Mouse (Mus musculus) stomach, embryonic 15.5 days (tissue): ENCODE results near the gene Umod. TPM values are rescaled to one million over a fixed set of nuclear protein-coding genes. Genes with fewer than 3 reads are reported as not detected.

Experiments
- ATAC-seq: fragments of 200-750 bp; cut with Nextera tagmentation; 2 replicates; pipeline ENCODE4 v1.8.0; 2017; ENCODE audit warnings: low read depth, moderate number of reproducible peaks, moderate TSS enrichment; ENCODE audit not compliant: insufficient read depth, low FRiP score
- H3K27ac ChIP-seq: fragments of 300-500 bp; sonication (generic); 2 replicates; pipeline ENCODE4 v1.5.1; 2015; ENCODE audit warnings: mild to moderate bottlenecking, inconsistent platforms
- H3K27me3 ChIP-seq: fragments of 300-500 bp; sonication (generic); replicated peaks from 2 replicates; pipeline ENCODE4 v1.6.1; 2015; ENCODE audit warnings: inconsistent platforms
- H3K36me3 ChIP-seq: fragments of 300-500 bp; sonication (generic); 2 replicates; pipeline ENCODE4 v1.6.1; 2015; ENCODE audit warnings: inconsistent platforms
- H3K4me1 ChIP-seq: fragments of 300-500 bp; sonication (generic); 2 replicates; pipeline ENCODE4 v1.6.1; 2015; ENCODE audit warnings: inconsistent platforms
- H3K4me2 ChIP-seq: fragments of 300-500 bp; sonication (generic); 2 replicates; pipeline ENCODE4 v1.6.1; 2015; ENCODE audit warnings: mild to moderate bottlenecking, inconsistent platforms
- H3K4me3 ChIP-seq: fragments of 300-500 bp; sonication (generic); replicated peaks from 2 replicates; pipeline ENCODE4 v1.5.1; 2015; ENCODE audit warnings: inconsistent platforms
- H3K9ac ChIP-seq: fragments of 300-500 bp; sonication (generic); 2 replicates; pipeline ENCODE4 v1.6.1; 2015; ENCODE audit warnings: inconsistent platforms
- H3K9me3 ChIP-seq: fragments of 300-500 bp; sonication (generic); 2 replicates; pipeline ENCODE4 v1.6.1; 2016; ENCODE audit warnings: inconsistent platforms
- WGBS: fragments of 180-500 bp; shearing (Covaris S2); methylation state at CpG from one replicate; pipeline ENCODE4 v1.1.7; 2015; 5-methylcytosine and 5-hydroxymethylcytosine counted together
- polyA plus RNA-seq: library from polyadenylated mRNA; unstranded; fragments of >200 nt; fragmentation: Nextera tagmentation; extraction: Ambion mirVana; gene quantifications from 2 replicates; pipeline ENCODE4 v1.2.1, GENCODE M21; 2015

Gene Umod
- polyA plus RNA-seq, 1 experiment from 2014 or later: not detected

DNA sequence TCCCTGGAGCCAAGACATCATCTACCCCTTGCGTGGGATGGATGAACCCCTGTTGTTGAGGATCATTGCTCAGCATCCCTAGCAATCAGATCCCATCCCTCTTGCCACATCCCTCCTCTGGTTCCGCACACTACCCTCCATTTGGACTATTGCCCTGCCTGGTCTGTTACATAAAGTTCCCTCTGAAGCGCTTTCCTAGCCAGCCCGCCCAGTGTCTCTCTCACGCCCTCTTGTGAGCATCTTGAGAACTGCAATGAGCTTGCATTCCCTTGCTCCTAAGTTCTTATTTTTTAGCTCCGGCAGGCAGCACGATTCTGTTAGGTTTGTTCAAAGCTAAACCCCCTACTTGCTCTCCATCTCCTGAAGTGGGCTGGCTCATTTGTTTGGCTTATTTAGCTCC, 34.0 kb upstream of the Umod start:
- H3K4me2 ChIP-seq: no peak overlapping the region
- no peak overlapping the region for H3K27ac ChIP-seq
- no peaks in the 10 kb centered on the region for H3K4me1 ChIP-seq
- WGBS: 35% methylated on average over 7 of the region's 7 CpGs
- H3K27me3 ChIP-seq: no peaks in the 10 kb centered on the region
- no peak for ATAC-seq
- no peaks in the 10 kb centered on the region for H3K9me3 ChIP-seq
- no peak overlapping the region for H3K4me3 ChIP-seq
- no peaks in the 10 kb centered on the region for H3K36me3 ChIP-seq
- no peak overlapping the region for H3K9ac ChIP-seq

DNA sequence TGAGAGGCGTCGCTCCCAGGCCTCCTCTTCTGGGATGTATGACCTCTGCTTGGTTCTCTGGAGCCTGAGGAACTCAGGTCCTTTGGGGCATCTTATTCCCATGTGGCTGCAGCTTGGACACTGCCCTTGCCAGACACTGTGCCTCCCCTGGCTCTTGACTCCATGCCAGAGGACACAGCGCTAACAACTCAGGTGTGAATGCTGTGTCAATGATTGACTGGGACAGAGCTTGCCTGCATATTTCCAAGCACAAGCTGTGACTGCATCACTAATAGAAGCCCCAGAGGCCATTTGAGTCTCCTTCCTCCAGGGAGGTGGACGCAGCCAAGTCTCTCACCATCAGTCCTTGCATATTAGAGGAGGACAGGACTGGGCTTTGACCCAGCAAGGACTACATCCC, 32.1 kb upstream of the Umod start:
- no peak overlapping the region for H3K4me3 ChIP-seq
- no peak for ATAC-seq
- no peaks in the 10 kb centered on the region for H3K9me3 ChIP-seq
- no peaks in the 10 kb centered on the region for H3K4me1 ChIP-seq
- H3K27me3 ChIP-seq: no peaks in the 10 kb centered on the region
- no peak overlapping the region for H3K9ac ChIP-seq
- H3K4me2 ChIP-seq: no peak overlapping the region
- H3K27ac ChIP-seq: no peak overlapping the region
- 79% methylated on average over 4 of the region's 4 CpGs for WGBS
- no peaks in the 10 kb centered on the region for H3K36me3 ChIP-seq

GRCm38 (mm10) chr7:119490041-119490780, 11.1 kb upstream of the Umod start:
- no peak for ATAC-seq
- Histone ChIP-seq H3K9ac (no peak overlapping the region), H3K36me3 (no peaks in the 10 kb centered on the region), H3K4me2 (no peak overlapping the region), H3K9me3 (no peaks in the 10 kb centered on the region), H3K27me3 (no peaks in the 10 kb centered on the region), H3K4me1 (no peaks in the 10 kb centered on the region), H3K4me3 (no peak overlapping the region), H3K27ac (no peak overlapping the region)
- WGBS: 80% methylated on average over 4 of the region's 4 CpGs

- Histone ChIP-seq H3K36me3 (no peaks in the 10 kb centered on the region), H3K4me3 (no peak overlapping the region), H3K9ac (no peak overlapping the region), H3K4me2 (no peak overlapping the region), H3K27me3 (no peaks in the 10 kb centered on the region), H3K9me3 (no peaks in the 10 kb centered on the region), H3K4me1 (no peaks in the 10 kb centered on the region), H3K27ac (no peak overlapping the region)
- ATAC-seq: no peak
- 88% methylated on average over 5 of the region's 5 CpGs for WGBS
Observed at GRCm38 (mm10) chr7:119486683-119487082, 7.6 kb upstream of the Umod start.

DNA sequence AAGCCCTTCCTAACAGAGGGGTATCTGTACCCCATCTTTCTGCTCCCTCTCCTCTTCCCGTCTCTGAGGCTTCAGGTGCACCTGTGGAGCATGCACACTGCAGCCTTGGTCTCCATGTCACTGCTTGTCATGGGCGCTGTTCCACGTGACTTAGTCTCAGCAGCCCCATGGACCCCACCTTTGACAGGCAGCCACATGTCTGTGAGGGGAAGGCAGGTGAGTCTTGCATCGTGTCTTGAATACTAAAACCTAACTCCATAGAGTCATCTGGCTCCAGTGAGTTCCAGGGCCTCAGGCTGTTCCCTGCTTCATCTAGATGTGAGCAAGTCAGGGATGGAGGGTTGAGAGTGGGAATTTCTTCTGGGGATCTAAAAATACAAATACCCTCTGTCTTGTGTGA, 5.1 kb upstream of the Umod start:
- no peak for ATAC-seq
- H3K4me1 ChIP-seq: no peaks in the 10 kb centered on the region
- H3K4me3 ChIP-seq: no peak overlapping the region
- H3K9ac ChIP-seq: no peak overlapping the region
- no peak overlapping the region for H3K27ac ChIP-seq
- WGBS: 82% methylated on average over 4 of the region's 4 CpGs
- no peaks in the 10 kb centered on the region for H3K9me3 ChIP-seq
- H3K4me2 ChIP-seq: no peak overlapping the region
- no peaks in the 10 kb centered on the region for H3K27me3 ChIP-seq
- H3K36me3 ChIP-seq: no peaks in the 10 kb centered on the region

- H3K9ac ChIP-seq: no peak overlapping the region
- H3K4me3 ChIP-seq: no peak overlapping the region
- H3K27ac ChIP-seq: no peak overlapping the region
- H3K9me3 ChIP-seq: no peaks in the 10 kb centered on the region
- ATAC-seq: no peak
- H3K27me3 ChIP-seq: no peaks in the 10 kb centered on the region
- H3K4me2 ChIP-seq: no peak overlapping the region
- no peaks in the 10 kb centered on the region for H3K4me1 ChIP-seq
- WGBS: 68% methylated on average over 33 of the region's 33 CpGs
- no peaks in the 10 kb centered on the region for H3K36me3 ChIP-seq
Observed at GRCm38 (mm10) chr7:119476500-119477389, 2.3 kb downstream of the Umod start.

GRCm38 (mm10) chr7:119459185-119459584, 19.9 kb downstream of the Umod start, which contains the start of gene Gp2:
Gene Gp2 (minus strand): TSS chr7:119459285.
- Histone ChIP-seq H3K9ac (no peak within 1 kb of the TSS), H3K36me3 (no peaks in the 10 kb centered on the region), H3K27ac (no peak within 1 kb of the TSS), H3K9me3 (no peaks in the 10 kb centered on the region), H3K4me1 (no peaks in the 10 kb centered on the region), H3K4me2 (no peak within 1 kb of the TSS), H3K27me3 (no peaks in the 10 kb centered on the region), H3K4me3 (no peak within 1 kb of the TSS)
- no peak for ATAC-seq
- WGBS: 83% methylated on average over 6 of the region's 6 CpGs

GRCm38 (mm10) chr7:119454192-119454591, 24.9 kb downstream of the Umod start:
- no peak overlapping the region for H3K4me2 ChIP-seq
- no peaks in the 10 kb centered on the region for H3K9me3 ChIP-seq
- H3K4me1 ChIP-seq: no peaks in the 10 kb centered on the region
- no peaks in the 10 kb centered on the region for H3K36me3 ChIP-seq
- no peak overlapping the region for H3K9ac ChIP-seq
- H3K27ac ChIP-seq: no peak overlapping the region
- 73% methylated on average over 7 of the region's 7 CpGs for WGBS
- no peak for ATAC-seq
- H3K4me3 ChIP-seq: no peak overlapping the region
- no peaks in the 10 kb centered on the region for H3K27me3 ChIP-seq

GRCm38 (mm10) chr7:119443849-119444248, 35.2 kb downstream of the Umod start:
- ATAC-seq: no peak
- Histone ChIP-seq H3K27ac (no peak overlapping the region), H3K9me3 (no peaks in the 10 kb centered on the region), H3K4me1 (no peaks in the 10 kb centered on the region), H3K4me2 (no peak overlapping the region), H3K27me3 (no peaks in the 10 kb centered on the region), H3K36me3 (no peaks in the 10 kb centered on the region), H3K4me3 (no peak overlapping the region), H3K9ac (no peak overlapping the region)
- 54% methylated on average over 4 of the region's 4 CpGs for WGBS

DNA sequence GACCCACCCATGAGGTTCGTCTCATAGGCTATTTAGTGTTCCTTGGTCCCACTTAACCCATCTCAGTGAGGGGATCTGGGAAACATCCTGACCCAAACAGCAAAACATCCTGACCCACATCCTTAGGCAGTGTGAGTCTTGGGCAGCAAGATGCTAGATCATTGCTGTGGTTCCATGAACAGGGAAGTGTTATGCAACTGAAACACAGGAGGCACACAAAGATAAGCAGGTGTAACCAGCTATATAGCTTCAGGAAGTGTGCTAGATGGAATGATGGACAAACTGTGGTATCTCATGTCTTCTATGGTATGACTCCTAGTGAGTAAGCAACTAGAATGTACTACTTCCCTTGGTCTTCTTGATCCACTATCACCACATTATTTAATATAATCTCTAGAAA, 37.1 kb downstream of the Umod start:
- no peaks in the 10 kb centered on the region for H3K9me3 ChIP-seq
- WGBS: 69% methylated on average over 1 of the region's 1 CpGs

DNA sequence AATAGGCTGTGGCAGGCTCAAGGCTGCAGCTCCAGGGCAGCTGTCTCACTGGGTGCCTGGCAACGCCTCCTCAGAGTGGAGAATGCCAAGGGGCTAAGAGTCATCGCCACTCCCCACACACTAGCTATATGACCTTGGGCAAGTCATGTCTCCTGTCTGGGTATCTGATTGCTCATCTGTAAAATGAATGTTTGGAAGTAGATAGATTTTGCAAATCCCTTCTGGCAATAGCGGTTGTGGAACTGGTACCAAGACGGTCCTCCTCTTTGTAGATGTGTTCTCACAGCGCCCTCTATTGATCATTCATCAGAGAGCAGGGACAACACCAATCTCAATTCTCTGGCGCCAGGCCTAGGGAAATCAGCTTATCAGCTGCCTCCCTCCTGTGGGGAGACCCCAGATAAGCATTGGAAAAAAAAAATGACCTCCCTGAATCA, 51.9 kb downstream of the Umod start:
- no peak overlapping the region for H3K4me2 ChIP-seq
- no peak for ATAC-seq
- H3K9me3 ChIP-seq: no peaks in the 10 kb centered on the region
- H3K4me3 ChIP-seq: no peak overlapping the region
- no peaks in the 10 kb centered on the region for H3K36me3 ChIP-seq
- no peak overlapping the region for H3K27ac ChIP-seq
- no peaks in the 10 kb centered on the region for H3K27me3 ChIP-seq
- H3K9ac ChIP-seq: no peak overlapping the region
- WGBS: 17% methylated on average over 6 of the region's 6 CpGs
- no peaks in the 10 kb centered on the region for H3K4me1 ChIP-seq

More for the DNA sequence above, 37.1 kb downstream of the Umod start:
- no peaks in the 10 kb centered on the region for H3K4me1 ChIP-seq
- no peak overlapping the region for H3K9ac ChIP-seq
- H3K27ac ChIP-seq: no peak overlapping the region
- no peaks in the 10 kb centered on the region for H3K36me3 ChIP-seq
- no peak overlapping the region for H3K4me3 ChIP-seq
- H3K27me3 ChIP-seq: no peaks in the 10 kb centered on the region
- ATAC-seq: no peak
- H3K4me2 ChIP-seq: no peak overlapping the region

DNA sequence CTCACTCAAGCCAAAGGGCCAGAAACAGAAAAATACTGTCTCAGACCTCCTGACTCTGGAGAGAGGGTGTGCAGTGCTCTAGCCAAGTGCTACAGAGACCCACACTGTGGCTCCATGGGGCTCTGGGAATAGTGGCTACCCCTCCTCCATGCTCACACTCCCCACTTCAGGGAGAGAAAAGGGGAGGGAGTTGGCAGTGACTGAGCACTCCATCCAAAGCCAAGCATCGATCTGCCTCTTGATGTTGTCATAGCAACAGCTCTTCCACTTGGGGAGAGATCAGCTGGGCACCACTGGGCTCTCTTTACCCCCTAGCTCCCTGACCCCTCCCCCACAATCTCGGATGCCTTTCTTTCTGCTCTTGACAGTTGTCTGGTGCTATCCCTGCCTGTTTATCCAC, 58.4 kb downstream of the Umod start:
- Histone ChIP-seq H3K36me3 (no peaks in the 10 kb centered on the region), H3K4me2 (no peak overlapping the region), H3K27me3 (no peaks in the 10 kb centered on the region), H3K9ac (no peak overlapping the region), H3K9me3 (no peaks in the 10 kb centered on the region), H3K27ac (no peak overlapping the region), H3K4me3 (no peak overlapping the region), H3K4me1 (no peaks in the 10 kb centered on the region)
- WGBS: 2% methylated on average over 2 of the region's 2 CpGs
- ATAC-seq: no peak
